In genomic region chr9:56500893-56501590, GRCm38 (mm10) we compare ENCODE assay signal across 12 mouse cellular contexts.
DNase-seq lines count a peak whose midpoint lies in the region; ATAC-seq and TF ChIP-seq lines count a peak whose summit lies in the region.
"Had no signal": no experiment of that assay in that cellular context is flagged by ENCODE, and none has a peak within 500 bp of the region (broad histone marks: within the 10 kb centered on the region; RNA-seq: fewer than 3 reads in every experiment).

No protein-coding gene starts in this region.

- 63% methylated on average over 8 of the region's 8 CpGs for WGBS in heart, embryonic 13.5 days
- WGBS in lung, embryonic 16.5 days: 55% methylated on average over 8 of the region's 8 CpGs
- WGBS in embryonic facial prominence, embryonic 15.5 days: 63% methylated on average over 8 of the region's 8 CpGs

- no peaks in the 10 kb centered on the region for H3K79me2 ChIP-seq in myocyte (ENCODE audit: control insufficient read depth, insufficient read depth)

- no peak overlapping the region for H3K9ac ChIP-seq in heart, embryonic 13.5 days
- 0 out of 2 replicates have a peak overlapping the region, but pooled peaks have one; percentile 14 for H3K9ac ChIP-seq in lung, embryonic 16.5 days (ENCODE audit: low read length)
- no peak overlapping the region for H3K9ac ChIP-seq in embryonic facial prominence, embryonic 15.5 days
- H3K9ac ChIP-seq: midbrain, embryonic 12.5 days had no signal

- H3K27ac ChIP-seq in heart, embryonic 13.5 days (replicated peaks): peak overlapping the region; percentile 100
- peak overlapping the region; percentile 100 for H3K27ac ChIP-seq in lung, embryonic 16.5 days (ENCODE audit: low read length)
- peak overlapping the region; percentile 99; the same call in 1 of the 2 replicates for H3K27ac ChIP-seq in embryonic facial prominence, embryonic 15.5 days (replicated peaks)
- H3K27ac ChIP-seq: midbrain, embryonic 12.5 days had no signal

- H3K27me3 ChIP-seq in heart, embryonic 13.5 days (replicated peaks): no peaks in the 10 kb centered on the region
- no peaks in the 10 kb centered on the region for H3K27me3 ChIP-seq in lung, embryonic 16.5 days (ENCODE audit: control insufficient read depth, insufficient read depth, low read depth, low read length)
- no peaks in the 10 kb centered on the region for H3K27me3 ChIP-seq in embryonic facial prominence, embryonic 15.5 days
- no peaks in the 10 kb centered on the region for H3K27me3 ChIP-seq in myocyte (ENCODE audit: control insufficient read depth, insufficient read depth, insufficient read length)

- ATAC-seq in heart, embryonic 13.5 days (ENCODE audit: extremely low read depth, insufficient number of reproducible peaks, low FRiP score, low TSS enrichment): no peak
- no peak for ATAC-seq in lung, embryonic 16.5 days (ENCODE audit: low read depth)
- no peak for ATAC-seq in embryonic facial prominence, embryonic 15.5 days (ENCODE audit: insufficient number of reproducible peaks, low FRiP score, low TSS enrichment, low read depth)
- ATAC-seq: hindbrain, postnatal 0 days had no signal

- TF ChIP-seq POLR2A in myocyte (IDR thresholded peaks at IDR 0.05; ENCODE audit: insufficient read length, low read depth): no peak

- no peaks in the 10 kb centered on the region for H3K36me3 ChIP-seq in heart, embryonic 13.5 days
- no peaks in the 10 kb centered on the region for H3K36me3 ChIP-seq in lung, embryonic 16.5 days (ENCODE audit: control insufficient read depth, insufficient read depth, low read length)
- 0 out of 2 replicates have a peak, but pooled peaks cover 9% of the 10 kb centered on the region for H3K36me3 ChIP-seq in embryonic facial prominence, embryonic 15.5 days
- no peaks in the 10 kb centered on the region for H3K36me3 ChIP-seq in myocyte (ENCODE audit: control insufficient read depth, insufficient read depth)

- no peak for DNase-seq in heart, postnatal 36 days
- no peak for DNase-seq in lung, postnatal 36 days
- DNase-seq in thymus, postnatal 4 days: no peak
- no peak for DNase-seq in thymus, postnatal 25 days
- DNase-seq: gastrocnemius, postnatal 25 days; layer of hippocampus, postnatal 36 days had no signal

- H3K9me3 ChIP-seq in heart, embryonic 13.5 days: no peaks in the 10 kb centered on the region
- H3K9me3 ChIP-seq in lung, embryonic 16.5 days (ENCODE audit: control insufficient read depth, low read length): no peaks in the 10 kb centered on the region
- H3K9me3 ChIP-seq in embryonic facial prominence, embryonic 15.5 days (replicated peaks): no peaks in the 10 kb centered on the region
- H3K9me3 ChIP-seq: midbrain, embryonic 12.5 days had no signal

- H3K4me3 ChIP-seq in heart, embryonic 13.5 days: no peak overlapping the region
- H3K4me3 ChIP-seq in lung, embryonic 16.5 days (ENCODE audit: low read length): no peak overlapping the region
- H3K4me3 ChIP-seq in embryonic facial prominence, embryonic 15.5 days (replicated peaks): no peak overlapping the region
- H3K4me3 ChIP-seq in myocyte: no peak overlapping the region
- H3K4me3 ChIP-seq: midbrain, embryonic 12.5 days had no signal

- intact Hi-C loops in heart, postnatal 36 days (cut with DNase I): no loop called here

- peaks cover 91% of the 10 kb centered on the region for H3K4me1 ChIP-seq in heart, embryonic 13.5 days
- peaks cover 80% of the 10 kb centered on the region for H3K4me1 ChIP-seq in lung, embryonic 16.5 days (replicated peaks; ENCODE audit: control insufficient read depth, insufficient read depth, low read length)
- H3K4me1 ChIP-seq in embryonic facial prominence, embryonic 15.5 days: peaks cover 69% of the 10 kb centered on the region

- H3K4me2 ChIP-seq in heart, embryonic 13.5 days: no peak overlapping the region
- H3K4me2 ChIP-seq in lung, embryonic 16.5 days (ENCODE audit: low read depth, low read length): no peak overlapping the region
- H3K4me2 ChIP-seq in embryonic facial prominence, embryonic 15.5 days (replicated peaks): no peak overlapping the region
- H3K4me2 ChIP-seq in myocyte (ENCODE audit: low read depth): peak overlapping the region; percentile 78
- H3K4me2 ChIP-seq: midbrain, embryonic 12.5 days had no signal

- no peak overlapping the region for H3ac ChIP-seq in myocyte (ENCODE audit: control insufficient read depth, insufficient read length)

TF ChIP-seq in myocyte, 11 proteins besides CTCF, POLR2A, EP300 and RAD21:
- TF ChIP-seq SRF (IDR thresholded peaks at IDR 0.05; ENCODE audit: control insufficient read depth, insufficient read length, low read depth) (no peak), E2F4 (IDR thresholded peaks at IDR 0.05; ENCODE audit: insufficient read depth) (no peak), POLR2AphosphoS2 (IDR thresholded peaks at IDR 0.05; ENCODE audit: insufficient read length, low read depth) (no peak), TCF3 (IDR thresholded peaks at IDR 0.05; ENCODE audit: insufficient read length, low read depth) (no peak), MYOD1 (IDR thresholded peaks at IDR 0.05; ENCODE audit: control insufficient read depth in 1 of 3, insufficient read length in 2 of 3, low read depth in 2 of 3) (no peak), CEBPB (IDR thresholded peaks at IDR 0.05; ENCODE audit: insufficient read depth, poor library complexity, severe bottlenecking) (no peak), MAX (IDR thresholded peaks at IDR 0.05; ENCODE audit: low read depth) (no peak), USF1 (IDR thresholded peaks at IDR 0.05; ENCODE audit: low read depth) (no peak), TCF12 (IDR thresholded peaks at IDR 0.05; ENCODE audit: insufficient read depth, poor library complexity, severe bottlenecking) (no peak), REST (IDR thresholded peaks at IDR 0.05; ENCODE audit: insufficient read depth, insufficient read length) (no peak), MYOG (IDR thresholded peaks at IDR 0.05; ENCODE audit: control insufficient read depth in 1 of 3, insufficient read depth in 1 of 3, insufficient read length in 2 of 3, low read depth in 2 of 3) (no peak)
